Mouse (Mus musculus): ENCODE data around the gene Hoxb8. TPM values are rescaled to one million over a fixed set of nuclear protein-coding genes. Genes with fewer than 3 reads are reported as not detected.

Gene Hoxb8
- polyA plus RNA-seq, 1 experiment from 2014 or later = 0.63 TPM

GRCm38 (mm10) chr11:96301837-96302236 is 20.1 kb downstream of the Hoxb8 start:
- H3K4me3 ChIP-seq (ENCODE audit: low read depth, low read length) = no peak overlapping the region
- H3K4me2 ChIP-seq (ENCODE audit: low read depth, low read length) = no peak overlapping the region
- no peaks in the 10 kb centered on the region for H3K9me3 ChIP-seq (replicated peaks; ENCODE audit: control insufficient read depth, low read length)
- no peaks in the 10 kb centered on the region; the same call in 1 of the 2 replicates for H3K4me1 ChIP-seq (ENCODE audit: control insufficient read depth, insufficient read depth, low read length)
- DNase-seq (ENCODE audit: low spot score) (no peak), ATAC-seq (replicated peaks; ENCODE audit: insufficient number of reproducible peaks, low FRiP score, low TSS enrichment, low read depth) (no peak)
- 2% methylated on average over 15 of the region's 15 CpGs for WGBS
- no peak overlapping the region for H3K9ac ChIP-seq (replicated peaks; ENCODE audit: low read length)
- no peaks in the 10 kb centered on the region for H3K36me3 ChIP-seq (replicated peaks; ENCODE audit: control insufficient read depth, insufficient read depth, low read depth, low read length)
- peaks cover 96% of the 10 kb centered on the region for H3K27me3 ChIP-seq (ENCODE audit: control insufficient read depth, insufficient read depth, low read length)
- no peak overlapping the region for H3K27ac ChIP-seq (replicated peaks; ENCODE audit: low read depth, low read length)

GRCm38 (mm10) chr11:96302381-96303150 is 20.9 kb downstream of the Hoxb8 start:
- H3K27ac ChIP-seq (replicated peaks; ENCODE audit: low read depth, low read length) = no peak overlapping the region
- no peaks in the 10 kb centered on the region for H3K36me3 ChIP-seq (replicated peaks; ENCODE audit: control insufficient read depth, insufficient read depth, low read depth, low read length)
- WGBS = 3% methylated on average over 23 of the region's 23 CpGs
- ATAC-seq (replicated peaks; ENCODE audit: insufficient number of reproducible peaks, low FRiP score, low TSS enrichment, low read depth) (no peak), DNase-seq (ENCODE audit: low spot score) (no peak)
- no peaks in the 10 kb centered on the region; the same call in 1 of the 2 replicates for H3K4me1 ChIP-seq (ENCODE audit: control insufficient read depth, insufficient read depth, low read length)
- H3K9ac ChIP-seq (replicated peaks; ENCODE audit: low read length) = no peak overlapping the region
- peaks cover 96% of the 10 kb centered on the region for H3K27me3 ChIP-seq (ENCODE audit: control insufficient read depth, insufficient read depth, low read length)
- H3K9me3 ChIP-seq (replicated peaks; ENCODE audit: control insufficient read depth, low read length) = no peaks in the 10 kb centered on the region
- H3K4me3 ChIP-seq (ENCODE audit: low read depth, low read length) = no peak overlapping the region
- H3K4me2 ChIP-seq (ENCODE audit: low read depth, low read length) = no peak overlapping the region

- Histone ChIP-seq H3K9ac (replicated peaks; ENCODE audit: low read length) (no peak within 1 kb of the TSS), H3K36me3 (replicated peaks; ENCODE audit: control insufficient read depth, insufficient read depth, low read depth, low read length) (no peaks in the 10 kb centered on the region), H3K9me3 (replicated peaks; ENCODE audit: control insufficient read depth, low read length) (no peaks in the 10 kb centered on the region), H3K4me1 (ENCODE audit: control insufficient read depth, insufficient read depth, low read length) (no peaks in the 10 kb centered on the region; the same call in 1 of the 2 replicates), H3K4me2 (ENCODE audit: low read depth, low read length) (peak within 1 kb of the TSS; percentile 21; the same call in 1 of the 2 replicates), H3K27ac (replicated peaks; ENCODE audit: low read depth, low read length) (no peak within 1 kb of the TSS), H3K4me3 (ENCODE audit: low read depth, low read length) (no peak within 1 kb of the TSS), H3K27me3 (ENCODE audit: control insufficient read depth, insufficient read depth, low read length) (peaks cover 96% of the 10 kb centered on the region)
- under 1% methylated on average over 69 of the region's 69 CpGs for WGBS
- ATAC-seq (replicated peaks; ENCODE audit: insufficient number of reproducible peaks, low FRiP score, low TSS enrichment, low read depth) = no peak
- DNase-seq (ENCODE audit: low spot score) = peak; percentile 82
These were observed 21.7 kb downstream of the Hoxb8 start, which contains the start of gene Hoxb5 for GRCm38 (mm10) chr11:96303151-96304099. Hoxb5 (plus strand) TSS chr11:96303336.

- H3K4me2 ChIP-seq (ENCODE audit: low read depth, low read length) = no peak overlapping the region
- no peaks in the 10 kb centered on the region; the same call in 1 of the 2 replicates for H3K4me1 ChIP-seq (ENCODE audit: control insufficient read depth, insufficient read depth, low read length)
- no peak for ATAC-seq (replicated peaks; ENCODE audit: insufficient number of reproducible peaks, low FRiP score, low TSS enrichment, low read depth)
- peaks cover 98% of the 10 kb centered on the region for H3K27me3 ChIP-seq (ENCODE audit: control insufficient read depth, insufficient read depth, low read length)
- no peaks in the 10 kb centered on the region for H3K36me3 ChIP-seq (replicated peaks; ENCODE audit: control insufficient read depth, insufficient read depth, low read depth, low read length)
- H3K9me3 ChIP-seq (replicated peaks; ENCODE audit: control insufficient read depth, low read length) = no peaks in the 10 kb centered on the region
- no peak overlapping the region for H3K27ac ChIP-seq (replicated peaks; ENCODE audit: low read depth, low read length)
- DNase-seq (ENCODE audit: low spot score) = no peak
- no peak overlapping the region for H3K9ac ChIP-seq (replicated peaks; ENCODE audit: low read length)
- H3K4me3 ChIP-seq (ENCODE audit: low read depth, low read length) = no peak overlapping the region
- 1% methylated on average over 38 of the region's 38 CpGs for WGBS
These were observed 22.9 kb downstream of the Hoxb8 start for GRCm38 (mm10) chr11:96304381-96305195.

GRCm38 (mm10) chr11:96305505-96306182 is 23.9 kb downstream of the Hoxb8 start:
- H3K4me2 ChIP-seq (ENCODE audit: low read depth, low read length) = no peak overlapping the region
- H3K9me3 ChIP-seq (replicated peaks; ENCODE audit: control insufficient read depth, low read length) = no peaks in the 10 kb centered on the region
- H3K4me3 ChIP-seq (ENCODE audit: low read depth, low read length) = no peak overlapping the region
- H3K27ac ChIP-seq (replicated peaks; ENCODE audit: low read depth, low read length) = no peak overlapping the region
- H3K9ac ChIP-seq (replicated peaks; ENCODE audit: low read length) = no peak overlapping the region
- H3K36me3 ChIP-seq (replicated peaks; ENCODE audit: control insufficient read depth, insufficient read depth, low read depth, low read length) = no peaks in the 10 kb centered on the region
- 17% methylated on average over 6 of the region's 6 CpGs for WGBS
- H3K27me3 ChIP-seq (ENCODE audit: control insufficient read depth, insufficient read depth, low read length) = peaks cover 98% of the 10 kb centered on the region
- no peak for DNase-seq (ENCODE audit: low spot score)
- H3K4me1 ChIP-seq (ENCODE audit: control insufficient read depth, insufficient read depth, low read length) = no peaks in the 10 kb centered on the region; the same call in 1 of the 2 replicates
- ATAC-seq (replicated peaks; ENCODE audit: insufficient number of reproducible peaks, low FRiP score, low TSS enrichment, low read depth) = no peak

GRCm38 (mm10) chr11:96306183-96306907 is 24.6 kb downstream of the Hoxb8 start:
- no peak for DNase-seq (ENCODE audit: low spot score)
- Histone ChIP-seq H3K4me3 (ENCODE audit: low read depth, low read length) (no peak overlapping the region), H3K36me3 (replicated peaks; ENCODE audit: control insufficient read depth, insufficient read depth, low read depth, low read length) (no peaks in the 10 kb centered on the region), H3K9ac (replicated peaks; ENCODE audit: low read length) (no peak overlapping the region), H3K27ac (replicated peaks; ENCODE audit: low read depth, low read length) (no peak overlapping the region), H3K27me3 (ENCODE audit: control insufficient read depth, insufficient read depth, low read length) (peaks cover 99% of the 10 kb centered on the region), H3K9me3 (replicated peaks; ENCODE audit: control insufficient read depth, low read length) (no peaks in the 10 kb centered on the region), H3K4me2 (ENCODE audit: low read depth, low read length) (no peak overlapping the region), H3K4me1 (ENCODE audit: control insufficient read depth, insufficient read depth, low read length) (no peaks in the 10 kb centered on the region; the same call in 1 of the 2 replicates)
- WGBS = 4% methylated on average over 7 of the region's 7 CpGs
- ATAC-seq (replicated peaks; ENCODE audit: insufficient number of reproducible peaks, low FRiP score, low TSS enrichment, low read depth) = no peak

- H3K27me3 ChIP-seq (ENCODE audit: control insufficient read depth, insufficient read depth, low read length) = peaks cover 99% of the 10 kb centered on the region
- ATAC-seq (replicated peaks; ENCODE audit: insufficient number of reproducible peaks, low FRiP score, low TSS enrichment, low read depth) (no peak), DNase-seq (ENCODE audit: low spot score) (no peak)
- H3K4me1 ChIP-seq (ENCODE audit: control insufficient read depth, insufficient read depth, low read length) = no peaks in the 10 kb centered on the region; the same call in 1 of the 2 replicates
- 3% methylated on average over 13 of the region's 13 CpGs for WGBS
- H3K4me2 ChIP-seq (ENCODE audit: low read depth, low read length) = no peak overlapping the region
- no peak overlapping the region for H3K27ac ChIP-seq (replicated peaks; ENCODE audit: low read depth, low read length)
- no peak overlapping the region for H3K4me3 ChIP-seq (ENCODE audit: low read depth, low read length)
- H3K36me3 ChIP-seq (replicated peaks; ENCODE audit: control insufficient read depth, insufficient read depth, low read depth, low read length) = no peaks in the 10 kb centered on the region
- no peak overlapping the region for H3K9ac ChIP-seq (replicated peaks; ENCODE audit: low read length)
- H3K9me3 ChIP-seq (replicated peaks; ENCODE audit: control insufficient read depth, low read length) = no peaks in the 10 kb centered on the region
These were observed 25.2 kb downstream of the Hoxb8 start for GRCm38 (mm10) chr11:96306908-96307269.

Data from embryonic facial prominence, embryonic 11.5 days (tissue).